Comparison of ENCODE assay signal across 9 mouse cellular contexts in the genomic region with DNA sequence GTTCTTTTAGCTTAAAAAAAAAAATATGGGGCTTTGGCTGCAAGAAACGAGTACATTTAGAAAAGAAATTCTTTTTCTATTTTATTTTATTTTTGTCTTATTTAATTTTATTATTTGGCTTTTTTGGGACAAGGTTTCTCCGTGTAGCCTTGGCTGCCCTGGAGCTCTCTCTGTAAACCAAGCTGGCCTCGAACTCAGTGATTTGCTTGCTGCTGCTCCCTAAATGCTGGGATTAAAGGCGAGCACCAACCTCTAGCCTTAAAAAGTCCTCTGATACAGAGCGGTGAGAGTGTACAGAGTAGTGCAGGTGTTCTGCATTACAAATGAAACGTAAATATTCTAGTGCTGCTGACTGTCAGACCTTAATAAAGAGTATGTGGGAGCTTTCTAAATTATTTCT. TPM values are rescaled to one million over a fixed set of nuclear protein-coding genes. Genes with fewer than 3 reads are reported as not detected.
DNase-seq lines count a peak whose midpoint lies in the region; ATAC-seq and TF ChIP-seq lines count a peak whose summit lies in the region.
"Had no signal": no experiment of that assay in that cellular context is flagged by ENCODE, and none has a peak within 500 bp of the region (broad histone marks: within the 10 kb centered on the region; RNA-seq: fewer than 3 reads in every experiment).

No protein-coding gene starts in this region.

- H3K9me3 ChIP-seq in liver, embryonic 12.5 days (replicated peaks): no peaks in the 10 kb centered on the region

- peak overlapping the region; percentile 38; the same call in 1 of the 2 replicates for H3K27ac ChIP-seq in gastrocnemius, adult 2 months
- H3K27ac ChIP-seq in testis, adult 2 months (ENCODE audit: control insufficient read depth, insufficient read depth, low read depth, low read length): no peak overlapping the region
- no peak overlapping the region for H3K27ac ChIP-seq in liver, embryonic 12.5 days

- no peak overlapping the region for H3K9ac ChIP-seq in liver, embryonic 12.5 days

- no peak for TF ChIP-seq CTCF in gastrocnemius, adult 2 months (IDR thresholded peaks at IDR 0.05)
- no peak for TF ChIP-seq CTCF in testis, adult 2 months (IDR thresholded peaks at IDR 0.05; ENCODE audit: control insufficient read depth, insufficient read depth, insufficient replicate concordance, low read depth, low read length)

- peak overlapping the region; percentile 100 for H3K4me2 ChIP-seq in liver, embryonic 12.5 days

- intact Hi-C loops in gastrocnemius, adult 2 months (cut with DNase I): loop anchor here (10.0 kb wide), 1 partner anchor 211 kb away; no protein-coding TSS in a partner anchor

- ATAC-seq in liver, embryonic 12.5 days: no peak

- 56% methylated on average over 6 of the region's 6 CpGs for whole genome bisulfite sequencing in liver, embryonic 12.5 days (ENCODE audit: insufficient replicate concordance)

- no peaks in the 10 kb centered on the region for H3K27me3 ChIP-seq in testis, adult 2 months (ENCODE audit: control insufficient read depth, insufficient read depth, low read length)
- no peaks in the 10 kb centered on the region for H3K27me3 ChIP-seq in liver, embryonic 12.5 days (replicated peaks)

- H3K36me3 ChIP-seq in testis, adult 2 months (ENCODE audit: control insufficient read depth, insufficient read depth, low read length): no peaks in the 10 kb centered on the region
- H3K36me3 ChIP-seq in liver, embryonic 12.5 days: 0 out of 2 replicates have a peak, but pooled peaks cover 4% of the 10 kb centered on the region

- TF ChIP-seq POLR2A in testis, adult 2 months (IDR thresholded peaks at IDR 0.05; ENCODE audit: control insufficient read depth, low read depth, low read length): no peak

- peaks cover 2% of the 10 kb centered on the region; the same call in 1 of the 2 replicates for H3K4me1 ChIP-seq in testis, adult 2 months (ENCODE audit: control insufficient read depth, insufficient read depth, low read length)
- H3K4me1 ChIP-seq in liver, embryonic 12.5 days: peaks cover 18% of the 10 kb centered on the region

- H3K4me3 ChIP-seq in gastrocnemius, adult 2 months: peak overlapping the region; percentile 90
- H3K4me3 ChIP-seq in testis, adult 2 months (ENCODE audit: control insufficient read depth, low read depth, low read length): peak overlapping the region; percentile 93
- peak overlapping the region; percentile 72; the same call in 1 of the 2 replicates for H3K4me3 ChIP-seq in liver, embryonic 12.5 days

- DNase-seq in gastrocnemius, adult 2 months: no peak
- DNase-seq in gastrocnemius, adult 8-10 months (ENCODE audit: low spot score in 2 of 2): no peak
- no peak for DNase-seq in testis, postnatal 10 days (ENCODE audit: low spot score)
- no peak for DNase-seq in embryo, embryonic 9.5 days (ENCODE audit: extremely low spot score)
- no peak for DNase-seq in frontal cortex, adult 2 months (ENCODE audit: extremely low spot score in 1 of 2, low spot score in 1 of 2)
- no peak for DNase-seq in adrenal gland, adult 2 months

RNA-seq across cellular contexts. Expression of a gene that starts 0.5 kb away (rescaled TPM):
- total RNA-seq in gastrocnemius, adult 2 months (2021): 1 to 10 TPM; 1.4 to 1.6 TPM
- 1 to 10 TPM in 3 of 4 experiments, under 1 TPM in 1; 0.77 to 1.9 (median 1.3) TPM for total RNA-seq in gastrocnemius, adult 8-10 months (2022)
- polyA plus RNA-seq in testis, adult 2 months (2012; rRNA removed): 1.2 TPM in 2 replicates
- 12.3 and 12.8 TPM in 2 replicates for polyA plus RNA-seq in liver, embryonic 12.5 days (2016; fragmentation: Nextera tagmentation; extraction: Ambion mirVana)
- 4.6 and 4.8 TPM in 2 replicates for polyA plus RNA-seq in frontal cortex, adult 2 months (2012; rRNA removed)
- 10 to 100 TPM in 1 of 2 experiments, 1 to 10 TPM in 1; 9.1 to 11.5 TPM for total RNA-seq in adrenal gland, adult 2 months (2021)
- 0.20 TPM in 1 of 2 replicates, not detected in the other for polyA plus RNA-seq in adrenal gland, adult 2 months (2012; rRNA removed)

RNA-seq across cellular contexts. Expression of a gene that starts 17.8 kb away (rescaled TPM):
- total RNA-seq in gastrocnemius, adult 2 months (2021): not detected
- total RNA-seq in gastrocnemius, adult 8-10 months (2022): not detected
- polyA plus RNA-seq in testis, adult 2 months (2012; rRNA removed): 0.40 and 0.43 TPM in 2 replicates
- polyA plus RNA-seq in liver, embryonic 12.5 days (2016; fragmentation: Nextera tagmentation; extraction: Ambion mirVana): 0.30 TPM in 1 of 2 replicates, not detected in the other
- polyA plus RNA-seq in frontal cortex, adult 2 months (2012; rRNA removed): 0.08 TPM in 1 of 2 replicates, not detected in the other
- under 1 TPM in 1 of 2 experiments, not detected in 1; 0.84 TPM for total RNA-seq in adrenal gland, adult 2 months (2021)
- not detected in 2 replicates for polyA plus RNA-seq in adrenal gland, adult 2 months (2012; rRNA removed)
- total RNA-seq: adrenal gland, postnatal 4 days had no signal
